Comparison of ENCODE assay signal across 9 mouse cellular contexts in the genomic region with DNA sequence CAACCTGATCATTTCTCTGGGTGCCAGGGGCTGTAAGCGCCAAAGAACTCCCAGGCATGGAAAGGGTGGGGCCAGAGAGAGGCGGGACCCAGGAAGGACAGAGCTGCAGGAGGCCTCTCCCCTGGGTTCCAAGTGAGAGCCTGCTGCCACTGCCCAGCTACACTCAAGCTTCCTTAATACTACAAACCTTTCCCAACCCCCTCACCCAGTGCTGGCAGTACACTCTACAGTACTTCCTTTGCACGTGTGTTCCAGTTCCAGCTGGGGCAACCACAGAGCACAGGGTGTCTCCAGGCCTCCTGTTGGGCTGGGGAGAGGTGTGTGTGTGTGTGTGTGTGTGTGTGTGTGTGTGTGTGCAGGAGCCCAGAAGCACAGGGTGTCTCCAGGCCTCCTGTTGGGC. TPM values are rescaled to one million over a fixed set of nuclear protein-coding genes. Genes with fewer than 3 reads are reported as not detected.
A peak's percentile ranks its signal among the peaks of the same experiment; 100 is the strongest.
DNase-seq lines count a peak whose midpoint lies in the region; ATAC-seq and TF ChIP-seq lines count a peak whose summit lies in the region.
"Had no signal": no experiment of that assay in that cellular context is flagged by ENCODE, and none has a peak within 500 bp of the region (broad histone marks: within the 10 kb centered on the region; RNA-seq: fewer than 3 reads in every experiment).

No protein-coding gene starts in this region.

- no peak overlapping the region for H3K4me3 ChIP-seq in hindbrain, embryonic 10.5 days
- no peak overlapping the region for H3K4me3 ChIP-seq in hindbrain, postnatal 0 days (ENCODE audit: low read length)
- no peak overlapping the region for H3K4me3 ChIP-seq in heart, postnatal 0 days (ENCODE audit: low read depth, low read length)
- H3K4me3 ChIP-seq in liver, embryonic 13.5 days (replicated peaks): no peak overlapping the region
- no peak overlapping the region for H3K4me3 ChIP-seq in neural tube, embryonic 14.5 days (ENCODE audit: low read depth, low read length)

- H3K27me3 ChIP-seq in hindbrain, embryonic 10.5 days (ENCODE audit: insufficient read depth, poor library complexity, severe bottlenecking): peaks cover 51% of the 10 kb centered on the region
- H3K27me3 ChIP-seq in hindbrain, postnatal 0 days (ENCODE audit: insufficient read depth, low read length): no peaks in the 10 kb centered on the region
- no peaks in the 10 kb centered on the region for H3K27me3 ChIP-seq in heart, postnatal 0 days (ENCODE audit: control insufficient read depth, insufficient read depth, low read length)
- H3K27me3 ChIP-seq in liver, embryonic 13.5 days: peaks cover 12% of the 10 kb centered on the region; the same call in 1 of the 2 replicates
- H3K27me3 ChIP-seq in neural tube, embryonic 14.5 days (ENCODE audit: control insufficient read depth, insufficient read depth, low read length): no peaks in the 10 kb centered on the region

- peak overlapping the region; percentile 84 for H3K27ac ChIP-seq in hindbrain, embryonic 10.5 days
- no peak overlapping the region for H3K27ac ChIP-seq in hindbrain, postnatal 0 days
- peak overlapping the region; percentile 67 for H3K27ac ChIP-seq in heart, postnatal 0 days (ENCODE audit: low read depth)
- H3K27ac ChIP-seq in liver, embryonic 13.5 days: peak overlapping the region; percentile 11; the same call in 1 of the 2 replicates
- peak overlapping the region; percentile 46 for H3K27ac ChIP-seq in neural tube, embryonic 14.5 days (ENCODE audit: low read depth, low read length)

- TF ChIP-seq EP300 in heart, postnatal 0 days (IDR thresholded peaks at IDR 0.05; ENCODE audit: low read depth): no peak

- no peak for DNase-seq in hindbrain, embryonic 10.5 days (ENCODE audit: low spot score)
- no peak for DNase-seq in hindbrain, postnatal 0 days (ENCODE audit: low spot score)
- DNase-seq in heart, postnatal 0 days (ENCODE audit: low spot score): peak; percentile 67
- peak; percentile 48 for DNase-seq in liver, embryonic 13.5 days
- DNase-seq in spleen, postnatal 4 days (ENCODE audit: low spot score in 2 of 2): no peak
- no peak for DNase-seq in left cerebral cortex, adult 8-10 months (ENCODE audit: low spot score in 2 of 2)
- no peak for DNase-seq in cerebellum, adult 11-12 months

- no peaks in the 10 kb centered on the region for H3K36me3 ChIP-seq in hindbrain, embryonic 10.5 days
- no peaks in the 10 kb centered on the region for H3K36me3 ChIP-seq in hindbrain, postnatal 0 days (ENCODE audit: insufficient read depth, low read length)
- H3K36me3 ChIP-seq in heart, postnatal 0 days (replicated peaks; ENCODE audit: control insufficient read depth, insufficient read depth, low read length): no peaks in the 10 kb centered on the region
- H3K36me3 ChIP-seq in liver, embryonic 13.5 days: no peaks in the 10 kb centered on the region
- H3K36me3 ChIP-seq in neural tube, embryonic 14.5 days (ENCODE audit: control insufficient read depth, insufficient read depth, low read length): no peaks in the 10 kb centered on the region
- H3K36me3 ChIP-seq: G1E had no signal

- no peak overlapping the region for H3K4me2 ChIP-seq in hindbrain, postnatal 0 days (ENCODE audit: low read depth, low read length)
- H3K4me2 ChIP-seq in heart, postnatal 0 days (ENCODE audit: low read depth, low read length): no peak overlapping the region
- no peak overlapping the region for H3K4me2 ChIP-seq in liver, embryonic 13.5 days
- H3K4me2 ChIP-seq in neural tube, embryonic 14.5 days (ENCODE audit: low read depth, low read length): no peak overlapping the region

- TF ChIP-seq CTCF in hindbrain, postnatal 0 days (IDR thresholded peaks at IDR 0.05; ENCODE audit: low read depth): no peak
- no peak for TF ChIP-seq CTCF in heart, postnatal 0 days (IDR thresholded peaks at IDR 0.05; ENCODE audit: low read depth)

- 45% methylated on average over 3 of the region's 3 CpGs for WGBS in hindbrain, embryonic 10.5 days
- WGBS in hindbrain, postnatal 0 days: 51% methylated on average over 3 of the region's 3 CpGs
- WGBS in heart, postnatal 0 days: 11% methylated on average over 3 of the region's 3 CpGs
- WGBS in liver, embryonic 13.5 days (ENCODE audit: insufficient replicate concordance): 13% methylated on average over 3 of the region's 3 CpGs
- WGBS in neural tube, embryonic 14.5 days: 48% methylated on average over 3 of the region's 3 CpGs

- peaks cover 92% of the 10 kb centered on the region for H3K4me1 ChIP-seq in hindbrain, embryonic 10.5 days (replicated peaks)
- H3K4me1 ChIP-seq in hindbrain, postnatal 0 days (ENCODE audit: insufficient read depth, low read length): peaks cover 29% of the 10 kb centered on the region
- H3K4me1 ChIP-seq in heart, postnatal 0 days (ENCODE audit: control insufficient read depth, insufficient read depth): peaks cover 38% of the 10 kb centered on the region
- peaks cover 64% of the 10 kb centered on the region for H3K4me1 ChIP-seq in liver, embryonic 13.5 days (replicated peaks)
- H3K4me1 ChIP-seq in neural tube, embryonic 14.5 days (ENCODE audit: control insufficient read depth, insufficient read depth, low read length): peaks cover 56% of the 10 kb centered on the region

- no peak overlapping the region for H3K9ac ChIP-seq in hindbrain, postnatal 0 days (replicated peaks; ENCODE audit: low read length)
- H3K9ac ChIP-seq in heart, postnatal 0 days (replicated peaks; ENCODE audit: low read depth, low read length): no peak overlapping the region
- H3K9ac ChIP-seq in liver, embryonic 13.5 days: peak overlapping the region; percentile 20
- 0 out of 2 replicates have a peak overlapping the region, but pooled peaks have one; percentile 11 for H3K9ac ChIP-seq in neural tube, embryonic 14.5 days (replicated peaks; ENCODE audit: low read depth, low read length)

- no peak for ATAC-seq in hindbrain, postnatal 0 days
- ATAC-seq in heart, postnatal 0 days (ENCODE audit: insufficient read depth, low read depth): peak; percentile 30
- peak; percentile 12 for ATAC-seq in liver, embryonic 13.5 days (ENCODE audit: low read depth)
- no peak for ATAC-seq in neural tube, embryonic 14.5 days (ENCODE audit: low read depth)

- H3K9me3 ChIP-seq in hindbrain, embryonic 10.5 days: no peaks in the 10 kb centered on the region
- no peaks in the 10 kb centered on the region for H3K9me3 ChIP-seq in hindbrain, postnatal 0 days (ENCODE audit: low read length)
- H3K9me3 ChIP-seq in heart, postnatal 0 days (replicated peaks; ENCODE audit: control insufficient read depth, low read length): no peaks in the 10 kb centered on the region
- H3K9me3 ChIP-seq in liver, embryonic 13.5 days (replicated peaks): no peaks in the 10 kb centered on the region
- H3K9me3 ChIP-seq in neural tube, embryonic 14.5 days (ENCODE audit: control insufficient read depth, low read length): no peaks in the 10 kb centered on the region
- H3K9me3 ChIP-seq: G1E had no signal

RNA-seq across cellular contexts. Expression of a gene that starts 56.8 kb away (rescaled TPM):
- 14.3 and 22.9 TPM in 2 replicates for polyA plus RNA-seq in hindbrain, embryonic 10.5 days (2016; fragmentation: Nextera tagmentation; extraction: Ambion mirVana)
- 37.5 and 48.3 TPM in 2 replicates for total RNA-seq in hindbrain, postnatal 0 days (2014; rRNA removed)
- polyA plus RNA-seq in hindbrain, postnatal 0 days (2015; fragmentation: Nextera tagmentation; extraction: Ambion mirVana): 12.3 and 13.4 TPM in 2 replicates
- total RNA-seq in heart, postnatal 0 days (2014; rRNA removed; ENCODE audit: low replicate concordance): 18.7 and 30.8 TPM in 2 replicates
- 4.1 and 5.4 TPM in 2 replicates for polyA plus RNA-seq in heart, postnatal 0 days (2015; fragmentation: Nextera tagmentation; extraction: Ambion mirVana)
- polyA plus RNA-seq in liver, embryonic 13.5 days (2015; fragmentation: Nextera tagmentation; extraction: Ambion mirVana): 8.3 and 9.6 TPM in 2 replicates
- 19.2 and 23.3 TPM in 2 replicates for polyA plus RNA-seq in neural tube, embryonic 14.5 days (2014; fragmentation: Nextera tagmentation; extraction: Ambion mirVana)
- 10 to 100 TPM; 71.5 to 78.0 (median 73.1) TPM for total RNA-seq in left cerebral cortex, adult 8-10 months (2022)

Comparison
In these comparisons a context has a peak if more than half of its experiments do, and no peak if none do; other contexts are left out.
1. DNase-seq: peak in heart, postnatal 0 days (single experiment) and liver, embryonic 13.5 days (single experiment); none in hindbrain, embryonic 10.5 days (single experiment), hindbrain, postnatal 0 days (single experiment), spleen, postnatal 4 days (0 of 2), left cerebral cortex, adult 8-10 months (0 of 2) and cerebellum, adult 11-12 months (single experiment).
2. ATAC-seq: peak in heart, postnatal 0 days (single experiment) and liver, embryonic 13.5 days (single experiment); none in hindbrain, postnatal 0 days (single experiment) and neural tube, embryonic 14.5 days (single experiment).
3. H3K9ac ChIP-seq: peak in liver, embryonic 13.5 days (single experiment) and neural tube, embryonic 14.5 days (single experiment); none in hindbrain, postnatal 0 days (single experiment) and heart, postnatal 0 days (single experiment).